Mouse (Mus musculus) myocyte (in vitro differentiated cells): Measurements from ENCODE around the gene Ly75. TPM values are rescaled to one million over a fixed set of nuclear protein-coding genes. Genes with fewer than 3 reads are reported as not detected.

Experiments
- H3K27me3 ChIP-seq: one replicate; pipeline ENCODE4 v1.6.1; 2011; ENCODE audit not compliant: control insufficient read depth, insufficient read depth, insufficient read length
- H3K36me3 ChIP-seq: one replicate; pipeline ENCODE4 v1.6.1; 2011; ENCODE audit not compliant: control insufficient read depth, insufficient read depth
- H3K4me2 ChIP-seq: one replicate; pipeline ENCODE4 v1.6.1; 2011; ENCODE audit warnings: low read depth, control low read depth
- H3K4me3 ChIP-seq: one replicate; pipeline ENCODE4 v1.5.1; 2011; ENCODE audit warnings: mild to moderate bottlenecking, control low read depth, moderate library complexity
- H3K79me2 ChIP-seq: one replicate; pipeline ENCODE4 v1.6.1; 2011; ENCODE audit not compliant: control insufficient read depth, insufficient read depth
- H3ac ChIP-seq: one replicate; pipeline ENCODE4 v1.6.1; 2011; ENCODE audit not compliant: control insufficient read depth, insufficient read length
- CEBPB ChIP-seq: IDR thresholded peaks from 2 replicates; pipeline ENCODE4 v1.6.1; 2011; ENCODE audit warnings: mild to moderate bottlenecking, moderate library complexity; ENCODE audit not compliant: poor library complexity, insufficient read depth, severe bottlenecking
- E2F4 ChIP-seq: IDR thresholded peaks from one replicate; pipeline ENCODE4 v1.6.1; 2011; ENCODE audit warnings: mild to moderate bottlenecking, control low read depth, moderate library complexity; ENCODE audit not compliant: insufficient read depth
- MAX ChIP-seq: IDR thresholded peaks from one replicate; pipeline ENCODE4 v1.6.1; 2011; ENCODE audit warnings: low read depth, mild to moderate bottlenecking, control low read depth
- MYOD1 ChIP-seq, 3 experiments: IDR thresholded peaks; one replicate each; pipeline ENCODE4 v1.6.1; 2011; ENCODE audit warnings: control low read depth in 2 of 3, low read depth in 2 of 3, mild to moderate bottlenecking in 2 of 3, moderate library complexity in 1 of 3; ENCODE audit not compliant: insufficient read length in 2 of 3, control insufficient read depth in 1 of 3
- MYOG ChIP-seq, 3 experiments: IDR thresholded peaks; one replicate each; pipeline ENCODE4 v1.6.1; 2011; ENCODE audit warnings: control low read depth in 2 of 3, low read depth in 2 of 3, mild to moderate bottlenecking in 2 of 3; ENCODE audit not compliant: insufficient read length in 2 of 3, control insufficient read depth in 1 of 3, insufficient read depth in 1 of 3
- POLR2A ChIP-seq: IDR thresholded peaks from one replicate; pipeline ENCODE4 v1.6.1; 2011; ENCODE audit warnings: low read depth, mild to moderate bottlenecking, control low read depth, moderate library complexity; ENCODE audit not compliant: insufficient read length
- POLR2AphosphoS2 ChIP-seq: IDR thresholded peaks from one replicate; pipeline ENCODE4 v1.6.1; 2011; ENCODE audit warnings: low read depth, control low read depth; ENCODE audit not compliant: insufficient read length
- REST ChIP-seq: IDR thresholded peaks from one replicate; pipeline ENCODE4 v1.6.1; 2011; ENCODE audit warnings: mild to moderate bottlenecking, control low read depth, moderate library complexity; ENCODE audit not compliant: insufficient read depth, insufficient read length
- SRF ChIP-seq: IDR thresholded peaks from one replicate; pipeline ENCODE4 v1.6.1; 2011; ENCODE audit warnings: low read depth; ENCODE audit not compliant: control insufficient read depth, insufficient read length
- TCF12 ChIP-seq: IDR thresholded peaks from one replicate; pipeline ENCODE4 v1.6.1; 2011; ENCODE audit warnings: mild to moderate bottlenecking, control low read depth; ENCODE audit not compliant: poor library complexity, insufficient read depth, severe bottlenecking
- TCF3 ChIP-seq: IDR thresholded peaks from one replicate; pipeline ENCODE4 v1.6.1; 2011; ENCODE audit warnings: low read depth, control low read depth; ENCODE audit not compliant: insufficient read length
- USF1 ChIP-seq: IDR thresholded peaks from one replicate; pipeline ENCODE4 v1.6.1; 2011; ENCODE audit warnings: low read depth, mild to moderate bottlenecking, control low read depth, moderate library complexity
- polyA plus RNA-seq: library from polyadenylated mRNA; unstranded; fragments of >200 nt; fragmentation: generic; extraction: Trizol; gene quantifications from one replicate; pipeline ENCODE4 v1.2.1, GENCODE M21; 2012; ENCODE audit warnings: missing spikeins

Gene Ly75
- polyA plus RNA-seq, 1 experiment = 2.3 TPM

DNA sequence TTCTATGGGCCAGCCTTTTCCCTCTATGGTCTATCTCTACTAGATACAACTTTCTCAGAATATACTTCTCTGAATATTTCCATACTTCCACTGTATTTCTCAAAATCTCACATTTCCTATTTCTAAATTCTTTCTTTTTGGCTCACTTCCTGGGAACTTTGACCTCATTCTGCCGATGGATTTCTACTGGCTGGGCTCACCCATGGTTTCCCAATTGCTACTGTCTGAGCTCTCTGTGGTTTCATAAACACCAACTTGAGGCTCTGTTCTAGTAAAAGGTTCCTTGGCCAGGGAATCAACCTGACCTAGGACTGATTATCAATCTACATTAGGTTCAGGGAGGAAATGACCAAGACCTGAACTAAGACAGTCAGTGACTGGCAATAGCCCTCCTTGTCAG is 93.7 kb downstream of the Ly75 start:
- Histone ChIP-seq H3K27me3 (no peaks in the 10 kb centered on the region), H3K4me2 (no peak overlapping the region), H3ac (no peak overlapping the region), H3K4me3 (no peak overlapping the region), H3K36me3 (no peaks in the 10 kb centered on the region), H3K79me2 (no peaks in the 10 kb centered on the region)
- TF ChIP-seq POLR2AphosphoS2 = no peak

DNA sequence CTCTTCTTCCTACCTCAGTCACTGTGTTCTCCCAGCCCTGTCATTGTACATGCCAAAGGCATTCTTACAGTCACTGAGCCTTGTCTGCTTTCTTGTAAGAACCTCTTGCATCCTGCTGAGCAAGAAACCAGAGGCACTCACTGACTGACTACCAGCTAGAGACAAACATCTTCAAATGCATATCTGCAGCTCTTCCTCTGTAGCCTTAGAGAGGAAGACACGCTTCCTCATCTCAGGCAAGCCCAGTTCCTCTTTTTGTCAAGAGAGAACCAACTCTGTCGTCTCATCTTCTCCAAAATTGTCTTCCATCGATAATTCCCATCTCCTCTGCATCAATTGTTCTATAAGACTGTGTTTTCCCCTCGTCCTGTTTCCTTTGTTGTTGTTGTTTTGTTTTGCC is 94.5 kb downstream of the Ly75 start:
- no peaks in the 10 kb centered on the region for H3K79me2 ChIP-seq
- no peaks in the 10 kb centered on the region for H3K36me3 ChIP-seq
- no peak for TF ChIP-seq TCF3
- no peak for TF ChIP-seq USF1
- TF ChIP-seq CEBPB = no peak
- TF ChIP-seq TCF12 = no peak
- TF ChIP-seq MYOD1 (IDR thresholded peaks at IDR 0.05; ENCODE audit: control insufficient read depth in 1 of 3, insufficient read length in 2 of 3, low read depth in 2 of 3) = no peak
- TF ChIP-seq POLR2AphosphoS2 = no peak
- TF ChIP-seq SRF = no peak
- no peak for TF ChIP-seq E2F4
- no peak for TF ChIP-seq MYOG (IDR thresholded peaks at IDR 0.05; ENCODE audit: control insufficient read depth in 1 of 3, insufficient read depth in 1 of 3, insufficient read length in 2 of 3, low read depth in 2 of 3)
- no peak for TF ChIP-seq POLR2A
- no peak for TF ChIP-seq MAX
- no peak for TF ChIP-seq REST
- H3K4me3 ChIP-seq = no peak overlapping the region
- peaks cover 8% of the 10 kb centered on the region for H3K27me3 ChIP-seq
- no peak overlapping the region for H3ac ChIP-seq
- no peak overlapping the region for H3K4me2 ChIP-seq

DNA sequence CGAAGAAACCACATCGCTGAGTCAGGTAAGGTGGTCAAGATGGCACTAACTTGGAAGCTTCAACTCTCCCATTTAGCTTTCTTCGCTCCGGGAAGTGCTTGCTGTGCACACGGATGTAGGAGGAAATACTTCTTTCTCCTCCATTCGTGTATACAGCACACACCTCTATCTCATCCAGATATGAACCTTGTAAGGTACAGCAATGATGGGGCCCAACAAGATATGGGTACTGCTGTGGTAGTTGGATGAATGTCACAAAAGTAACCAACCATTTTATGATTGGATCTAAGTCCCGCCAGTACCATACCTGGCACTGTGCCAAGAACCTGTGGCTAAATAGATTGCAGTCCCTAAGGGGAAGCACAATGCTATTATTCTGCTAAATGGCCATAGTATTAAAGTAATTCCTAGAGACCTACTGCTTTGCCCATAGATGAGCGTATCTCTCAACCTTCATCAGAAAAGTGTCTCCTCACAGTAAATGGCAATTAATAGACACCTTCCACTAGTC is 97.9 kb downstream of the Ly75 start:
- no peak for TF ChIP-seq SRF
- no peak for TF ChIP-seq POLR2A
- TF ChIP-seq MYOG (IDR thresholded peaks at IDR 0.05; ENCODE audit: control insufficient read depth in 1 of 3, insufficient read depth in 1 of 3, insufficient read length in 2 of 3, low read depth in 2 of 3) = no peak
- no peak for TF ChIP-seq REST
- TF ChIP-seq MAX = no peak
- no peak for TF ChIP-seq MYOD1 (IDR thresholded peaks at IDR 0.05; ENCODE audit: control insufficient read depth in 1 of 3, insufficient read length in 2 of 3, low read depth in 2 of 3)
- no peak for TF ChIP-seq TCF3
- TF ChIP-seq POLR2AphosphoS2 = no peak
- no peak for TF ChIP-seq CEBPB
- TF ChIP-seq TCF12 = no peak
- no peak for TF ChIP-seq E2F4
- TF ChIP-seq USF1 = no peak
- Histone ChIP-seq H3K4me2 (no peak overlapping the region), H3K27me3 (peaks cover 8% of the 10 kb centered on the region), H3K36me3 (no peaks in the 10 kb centered on the region), H3K4me3 (no peak overlapping the region), H3ac (no peak overlapping the region), H3K79me2 (no peaks in the 10 kb centered on the region)

DNA sequence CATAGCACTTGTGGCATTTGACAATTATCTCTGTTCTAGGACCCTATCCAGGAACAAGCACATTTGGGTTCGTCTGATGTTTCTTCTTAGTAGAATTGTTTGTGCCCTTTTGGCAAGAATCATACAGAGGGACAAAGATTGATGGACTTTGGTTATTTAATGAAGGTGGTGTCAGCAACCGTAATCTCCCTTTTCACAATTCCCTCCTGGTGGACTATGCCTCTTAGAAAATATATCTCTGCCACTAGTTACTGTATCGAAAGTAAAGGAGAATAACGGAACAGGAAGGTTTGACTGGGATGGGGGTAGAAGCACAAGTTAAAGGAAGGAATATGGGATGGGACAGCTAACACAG is 98.7 kb downstream of the Ly75 start, which contains the start of gene Cd302:
TSS of gene Cd302 (minus strand) at position 22 of the 355 bp plus-strand sequence.
- no peak within 1 kb of the TSS for H3ac ChIP-seq
- no peaks in the 10 kb centered on the region for H3K79me2 ChIP-seq
- H3K36me3 ChIP-seq = no peaks in the 10 kb centered on the region
- TF ChIP-seq E2F4 = no peak
- no peak for TF ChIP-seq MYOG (IDR thresholded peaks at IDR 0.05; ENCODE audit: control insufficient read depth in 1 of 3, insufficient read depth in 1 of 3, insufficient read length in 2 of 3, low read depth in 2 of 3)
- no peak for TF ChIP-seq USF1
- TF ChIP-seq TCF12 = no peak
- TF ChIP-seq REST = no peak
- no peak for TF ChIP-seq MAX
- TF ChIP-seq SRF = no peak
- TF ChIP-seq TCF3 = no peak
- TF ChIP-seq MYOD1 (IDR thresholded peaks at IDR 0.05; ENCODE audit: control insufficient read depth in 1 of 3, insufficient read length in 2 of 3, low read depth in 2 of 3) = no peak
- TF ChIP-seq POLR2A = no peak
- no peak for TF ChIP-seq CEBPB
- TF ChIP-seq POLR2AphosphoS2 = no peak
- no peak within 1 kb of the TSS for H3K4me3 ChIP-seq
- peak within 1 kb of the TSS; percentile 15 for H3K4me2 ChIP-seq
- H3K27me3 ChIP-seq = peaks cover 8% of the 10 kb centered on the region

DNA sequence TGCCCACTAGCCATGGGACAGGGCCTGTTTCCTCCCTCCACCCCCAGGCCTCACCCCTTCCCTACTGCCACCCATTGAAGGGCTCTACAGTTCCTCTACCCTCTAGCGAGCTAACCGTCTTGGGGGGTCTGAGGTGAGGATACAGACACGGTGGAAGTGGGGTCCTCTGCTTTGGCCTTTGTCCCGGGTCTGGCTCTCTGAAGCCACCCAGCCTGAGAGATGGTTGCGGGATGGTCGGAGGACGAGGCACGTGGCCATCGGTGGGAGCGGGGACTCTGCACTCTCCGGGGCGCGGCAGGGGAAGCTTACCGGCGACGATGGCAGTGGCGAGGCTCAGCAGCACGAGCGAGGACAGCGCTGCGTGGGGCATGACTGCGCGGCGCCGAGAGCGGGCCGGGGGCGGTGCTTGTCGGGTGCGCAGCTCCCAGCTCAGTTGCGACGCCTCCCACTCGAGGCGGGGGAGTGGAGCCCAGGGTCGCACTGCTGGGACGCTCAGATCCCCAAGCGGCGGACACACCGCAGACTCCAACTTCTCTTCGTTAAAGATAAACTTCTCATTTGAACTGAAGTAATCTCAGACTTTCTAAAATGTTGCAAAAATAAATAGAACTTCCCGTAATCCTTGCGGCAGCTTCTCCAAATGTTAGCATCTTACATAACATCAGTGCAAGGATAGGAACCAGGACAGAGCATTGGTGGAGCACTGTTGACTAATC is 99.2 kb downstream of the Ly75 start:
- TF ChIP-seq SRF (no peak), CEBPB (no peak), POLR2A (peak; percentile 46), E2F4 (no peak), REST (peak; percentile 2)
- H3K27me3 ChIP-seq = peaks cover 8% of the 10 kb centered on the region
- H3ac ChIP-seq = no peak overlapping the region
- H3K79me2 ChIP-seq = no peaks in the 10 kb centered on the region
- peak overlapping the region; percentile 15 for H3K4me2 ChIP-seq
- no peaks in the 10 kb centered on the region for H3K36me3 ChIP-seq
- H3K4me3 ChIP-seq = no peak overlapping the region
